ENCODE assay signal across 8 mouse cellular contexts in the genomic region with DNA sequence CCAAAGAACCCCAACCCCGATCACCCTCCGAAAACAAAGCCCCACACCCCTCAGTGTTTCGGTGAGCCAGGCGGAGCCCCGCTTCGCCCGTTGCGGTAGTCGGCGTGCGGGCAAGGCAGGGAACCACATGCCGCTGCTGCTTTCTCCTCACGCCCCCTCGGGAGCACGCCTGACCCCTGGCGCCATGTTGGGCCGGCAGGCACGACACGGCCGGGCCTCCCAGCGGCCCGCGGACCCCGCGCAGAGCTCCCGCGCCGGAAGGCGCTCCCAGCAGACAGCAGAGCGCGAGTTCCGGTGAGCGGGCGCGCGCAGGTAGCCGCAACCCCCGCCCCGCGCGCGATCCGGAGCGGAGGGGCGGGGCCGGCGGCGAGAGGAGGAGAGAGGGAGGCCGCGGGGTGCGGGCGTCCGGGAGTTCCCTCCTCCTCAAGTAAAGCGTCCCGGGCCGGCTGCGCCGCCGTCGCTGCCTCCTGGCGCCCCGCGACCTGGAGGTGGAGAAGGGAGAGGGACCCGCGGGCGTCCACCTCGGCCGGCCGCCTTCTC. TPM values are rescaled to one million over a fixed set of nuclear protein-coding genes. Genes with fewer than 3 reads are reported as not detected.
DNase-seq lines count a peak whose midpoint lies in the region; ATAC-seq and TF ChIP-seq lines count a peak whose summit lies in the region.

A gene (plus strand): TSS at position 371 of the 540 bp plus-strand sequence.

- peak; percentile 97 for ATAC-seq in heart, embryonic 12.5 days (ENCODE audit: insufficient number of reproducible peaks, low FRiP score)
- ATAC-seq in kidney, embryonic 16.5 days (ENCODE audit: low FRiP score, low TSS enrichment): peak; percentile 95
- peak; percentile 95 for ATAC-seq in liver, embryonic 13.5 days (ENCODE audit: low read depth)
- peak; percentile 95 for ATAC-seq in neural tube, embryonic 11.5 days (ENCODE audit: insufficient read depth, low FRiP score, low TSS enrichment)
- ATAC-seq in stomach, embryonic 15.5 days (ENCODE audit: insufficient read depth, low FRiP score, low read depth): peak; percentile 96

- no peak for TF ChIP-seq CTCF in embryonic fibroblast, embryonic 13.5 days (IDR thresholded peaks at IDR 0.05; ENCODE audit: borderline replicate concordance, insufficient read depth, low read length)

- H3K27me3 ChIP-seq in heart, embryonic 12.5 days (replicated peaks): no peaks in the 10 kb centered on the region
- no peaks in the 10 kb centered on the region for H3K27me3 ChIP-seq in kidney, embryonic 16.5 days (ENCODE audit: insufficient read depth, low read length)
- H3K27me3 ChIP-seq in liver, embryonic 13.5 days: peaks cover 15% of the 10 kb centered on the region
- H3K27me3 ChIP-seq in neural tube, embryonic 11.5 days (ENCODE audit: control insufficient read depth, insufficient read depth, low read length): no peaks in the 10 kb centered on the region
- H3K27me3 ChIP-seq in stomach, embryonic 15.5 days (replicated peaks): no peaks in the 10 kb centered on the region

- no peaks in the 10 kb centered on the region for H3K4me1 ChIP-seq in embryonic fibroblast, embryonic 13.5 days (ENCODE audit: control insufficient read depth, insufficient read depth, low read length)
- peaks cover 16% of the 10 kb centered on the region for H3K4me1 ChIP-seq in heart, embryonic 12.5 days (replicated peaks)
- peaks cover 13% of the 10 kb centered on the region for H3K4me1 ChIP-seq in kidney, embryonic 16.5 days (ENCODE audit: insufficient read depth, low read length)
- peaks cover 16% of the 10 kb centered on the region; the same call in 1 of the 2 replicates for H3K4me1 ChIP-seq in liver, embryonic 13.5 days (replicated peaks)
- no peaks in the 10 kb centered on the region for H3K4me1 ChIP-seq in neural tube, embryonic 11.5 days (ENCODE audit: control insufficient read depth, insufficient read depth, low read length)
- no peaks in the 10 kb centered on the region for H3K4me1 ChIP-seq in stomach, embryonic 15.5 days

- no peaks in the 10 kb centered on the region for H3K9me3 ChIP-seq in heart, embryonic 12.5 days (replicated peaks)
- H3K9me3 ChIP-seq in kidney, embryonic 16.5 days (ENCODE audit: low read length): no peaks in the 10 kb centered on the region
- H3K9me3 ChIP-seq in liver, embryonic 13.5 days (replicated peaks): no peaks in the 10 kb centered on the region
- no peaks in the 10 kb centered on the region for H3K9me3 ChIP-seq in neural tube, embryonic 11.5 days (ENCODE audit: control insufficient read depth, low read length)
- H3K9me3 ChIP-seq in stomach, embryonic 15.5 days: no peaks in the 10 kb centered on the region

- H3K27ac ChIP-seq in embryonic fibroblast, embryonic 13.5 days (ENCODE audit: insufficient read depth, low read length): no peak within 1 kb of the TSS
- H3K27ac ChIP-seq in heart, embryonic 12.5 days (ENCODE audit: poor library complexity, severe bottlenecking): peak within 1 kb of the TSS; percentile 96
- H3K27ac ChIP-seq in kidney, embryonic 16.5 days (ENCODE audit: low read length): peak within 1 kb of the TSS; percentile 96
- peak within 1 kb of the TSS; percentile 68 for H3K27ac ChIP-seq in liver, embryonic 13.5 days
- peak within 1 kb of the TSS; percentile 80 for H3K27ac ChIP-seq in neural tube, embryonic 11.5 days (ENCODE audit: low read depth, low read length)
- peak within 1 kb of the TSS; percentile 88 for H3K27ac ChIP-seq in stomach, embryonic 15.5 days

- H3K36me3 ChIP-seq in heart, embryonic 12.5 days: no peaks in the 10 kb centered on the region
- H3K36me3 ChIP-seq in kidney, embryonic 16.5 days (ENCODE audit: insufficient read depth, low read length): no peaks in the 10 kb centered on the region
- no peaks in the 10 kb centered on the region for H3K36me3 ChIP-seq in liver, embryonic 13.5 days
- H3K36me3 ChIP-seq in neural tube, embryonic 11.5 days (ENCODE audit: control insufficient read depth, insufficient read depth, low read length): no peaks in the 10 kb centered on the region
- no peaks in the 10 kb centered on the region for H3K36me3 ChIP-seq in stomach, embryonic 15.5 days

- peak; percentile 67 for TF ChIP-seq POLR2A in embryonic fibroblast, embryonic 13.5 days (IDR thresholded peaks at IDR 0.05; ENCODE audit: low read depth, low read length)

- 1% methylated on average over 62 of the region's 69 CpGs for WGBS in heart, embryonic 12.5 days
- under 1% methylated on average over 33 of the region's 69 CpGs for WGBS in kidney, embryonic 16.5 days
- under 1% methylated on average over 53 of the region's 69 CpGs for WGBS in liver, embryonic 13.5 days (ENCODE audit: insufficient replicate concordance)
- WGBS in neural tube, embryonic 11.5 days: under 1% methylated on average over 56 of the region's 69 CpGs
- WGBS in stomach, embryonic 15.5 days: under 1% methylated on average over 50 of the region's 69 CpGs

- DNase-seq in CD4-positive helper T cell, adult 2 months (ENCODE audit: low read depth, low spot score): peak; percentile 87
- peak; percentile 89 for DNase-seq in brain, adult 2 months (ENCODE audit: low read depth, low spot score)
- peak; percentile 74 for DNase-seq in liver, embryonic 13.5 days
- DNase-seq in neural tube, embryonic 11.5 days (ENCODE audit: low spot score): peak; percentile 93

- peak within 1 kb of the TSS; percentile 75 for H3K4me2 ChIP-seq in heart, embryonic 12.5 days
- peak within 1 kb of the TSS; percentile 75 for H3K4me2 ChIP-seq in kidney, embryonic 16.5 days (replicated peaks; ENCODE audit: low read depth, low read length)
- H3K4me2 ChIP-seq in liver, embryonic 13.5 days: peak within 1 kb of the TSS; percentile 96
- H3K4me2 ChIP-seq in neural tube, embryonic 11.5 days (ENCODE audit: low read depth): peak within 1 kb of the TSS; percentile 53
- peak within 1 kb of the TSS; percentile 66 for H3K4me2 ChIP-seq in stomach, embryonic 15.5 days

- peak within 1 kb of the TSS; percentile 76 for H3K4me3 ChIP-seq in embryonic fibroblast, embryonic 13.5 days (ENCODE audit: insufficient read depth, low read length)
- peak within 1 kb of the TSS; percentile 87 for H3K4me3 ChIP-seq in heart, embryonic 12.5 days
- H3K4me3 ChIP-seq in kidney, embryonic 16.5 days (ENCODE audit: low read length): peak within 1 kb of the TSS; percentile 87
- peak within 1 kb of the TSS; percentile 84 for H3K4me3 ChIP-seq in liver, embryonic 13.5 days (replicated peaks)
- H3K4me3 ChIP-seq in neural tube, embryonic 11.5 days (ENCODE audit: low read depth, low read length): peak within 1 kb of the TSS; percentile 64
- H3K4me3 ChIP-seq in stomach, embryonic 15.5 days (replicated peaks): peak within 1 kb of the TSS; percentile 92

- peak within 1 kb of the TSS; percentile 94 for H3K9ac ChIP-seq in heart, embryonic 12.5 days
- peak within 1 kb of the TSS; percentile 97 for H3K9ac ChIP-seq in kidney, embryonic 16.5 days (replicated peaks; ENCODE audit: low read length)
- H3K9ac ChIP-seq in liver, embryonic 13.5 days: peak within 1 kb of the TSS; percentile 81
- peak within 1 kb of the TSS; percentile 78 for H3K9ac ChIP-seq in neural tube, embryonic 11.5 days (ENCODE audit: low read length)
- H3K9ac ChIP-seq in stomach, embryonic 15.5 days: peak within 1 kb of the TSS; percentile 62

RNA-seq across cellular contexts. Expression of the gene that starts here (rescaled TPM):
- polyA plus RNA-seq in embryonic fibroblast, embryonic 13.5 days (2011; ENCODE audit: insufficient read length, low read depth, missing spikeins): 26.4 and 33.0 TPM in 2 replicates
- 32.0 and 33.3 TPM in 2 replicates for polyA plus RNA-seq in heart, embryonic 12.5 days (2016; fragmentation: Nextera tagmentation; extraction: Ambion mirVana)
- polyA plus RNA-seq in kidney, embryonic 16.5 days (2015; fragmentation: Nextera tagmentation; extraction: Ambion mirVana): 35.2 and 36.7 TPM in 2 replicates
- 5.4 and 6.8 TPM in 2 replicates for polyA plus RNA-seq in liver, embryonic 13.5 days (2015; fragmentation: Nextera tagmentation; extraction: Ambion mirVana)
- polyA plus RNA-seq in neural tube, embryonic 11.5 days (2014; fragmentation: Nextera tagmentation; extraction: Ambion mirVana): 31.6 and 32.8 TPM in 2 replicates
- polyA plus RNA-seq in stomach, embryonic 15.5 days (2015; fragmentation: Nextera tagmentation; extraction: Ambion mirVana): 33.6 and 34.0 TPM in 2 replicates
